Mouse (Mus musculus) testis, adult 2 months (tissue): Measurements from ENCODE around the gene Rapgef5.

Experiments
- CTCF ChIP-seq: fragments of 200-500 bp; IDR thresholded peaks from 2 replicates; pipeline ENCODE4 v1.5.1; 2012; ENCODE audit warnings: low read depth, mild to moderate bottlenecking, inconsistent platforms, low read length, moderate library complexity; ENCODE audit not compliant: control insufficient read depth, insufficient read depth, insufficient replicate concordance
- POLR2A ChIP-seq: fragments of 200-500 bp; IDR thresholded peaks from 2 replicates; pipeline ENCODE4 v1.6.1; 2012; ENCODE audit warnings: low read depth, mild to moderate bottlenecking, inconsistent platforms, low read length, moderate library complexity; ENCODE audit not compliant: control insufficient read depth

- TF ChIP-seq CTCF = no peak
- no peak for TF ChIP-seq POLR2A
Measured at GRCm38 (mm10) chr12:117636969-117637368, 120.7 kb downstream of the Rapgef5 start.
